Mouse (Mus musculus) cerebellum, adult 9-11 months (tissue): ENCODE results near the gene Myf6.

ENCODE experiments used
- DNase-seq: peaks from one replicate; pipeline ENCODE4 v3.0.0; 2022

The Myf6 gene

DNA sequence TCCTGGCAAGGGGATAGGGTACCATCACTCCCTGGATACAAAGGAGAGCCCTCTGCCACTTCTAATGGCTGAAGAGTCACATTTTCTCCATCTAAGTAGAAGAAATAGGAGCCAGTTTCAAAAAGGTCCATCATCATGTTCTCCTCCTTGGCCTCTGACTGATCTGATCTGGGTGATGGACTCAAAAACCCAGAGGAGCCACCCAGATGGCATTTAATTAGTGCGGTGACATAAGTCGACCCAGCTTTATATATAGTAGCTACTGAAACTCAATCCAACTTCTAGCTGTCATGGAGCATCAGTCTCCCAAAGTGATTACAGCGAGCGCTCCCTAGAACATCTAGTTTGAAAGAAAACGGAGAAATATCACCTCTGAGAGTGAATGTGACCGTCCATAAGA, at the start of gene Myf6:
Myf6 (minus strand) TSS at position 170 of the 400 bp plus-strand sequence.
- no peak for DNase-seq

DNA sequence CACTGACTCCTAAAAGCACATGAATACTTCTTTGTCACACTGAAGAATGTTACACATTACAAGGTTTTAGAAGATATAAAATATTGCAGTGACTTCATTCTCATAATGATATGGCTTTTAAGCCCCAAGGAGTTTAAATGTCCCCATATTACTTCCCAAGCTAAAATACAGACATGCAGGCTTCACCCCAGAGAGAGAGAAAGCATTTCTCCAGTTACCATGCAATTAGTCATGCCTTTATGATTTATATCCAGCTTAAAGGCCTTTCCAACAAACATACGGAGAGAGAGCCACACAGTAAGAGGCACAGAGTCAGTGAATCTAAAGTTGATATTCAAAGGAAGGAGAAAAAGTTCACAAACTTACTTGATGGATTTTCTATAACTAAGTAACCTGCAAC, 48.5 kb upstream of the Myf6 start:
- DNase-seq: no peak

DNA sequence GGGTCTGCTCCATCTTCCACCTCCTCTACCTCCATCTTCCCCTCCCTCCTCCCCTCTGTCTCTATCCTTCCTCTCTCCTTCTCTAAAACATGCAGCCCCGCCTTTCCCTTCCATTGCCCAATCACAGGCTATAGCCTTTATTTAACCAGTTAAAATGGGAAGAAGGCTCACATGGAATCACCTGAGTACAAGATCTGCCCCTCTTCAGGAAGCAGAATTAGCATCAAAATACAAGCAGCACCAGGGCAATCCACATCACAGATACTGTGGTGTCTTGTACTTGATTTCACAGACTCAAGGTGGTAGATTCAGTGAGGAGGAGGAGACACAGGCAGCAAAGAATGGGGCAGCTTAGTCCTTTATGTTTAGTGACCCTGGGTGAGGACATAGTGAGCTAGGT, 34.2 kb upstream of the Myf6 start:
- no peak for DNase-seq

DNA sequence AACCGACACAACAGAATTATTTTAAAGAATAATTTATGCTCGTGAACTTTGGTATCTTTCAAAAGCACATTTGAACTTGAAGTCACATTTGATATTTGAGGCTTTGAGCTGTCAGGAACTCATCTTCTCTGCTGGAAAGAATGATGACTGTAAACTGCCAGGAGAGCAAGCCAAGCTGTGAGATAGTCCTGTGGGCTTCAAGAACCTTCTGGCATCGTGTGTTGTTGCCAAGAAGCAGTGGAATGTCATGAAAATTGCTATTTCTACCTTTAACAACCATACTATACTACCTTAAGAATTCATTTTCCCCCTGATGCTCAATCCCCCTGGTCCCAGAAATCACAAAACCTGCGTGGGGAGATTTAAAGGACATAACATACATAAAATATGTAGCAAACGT, 24.7 kb upstream of the Myf6 start:
- no peak for DNase-seq

DNA sequence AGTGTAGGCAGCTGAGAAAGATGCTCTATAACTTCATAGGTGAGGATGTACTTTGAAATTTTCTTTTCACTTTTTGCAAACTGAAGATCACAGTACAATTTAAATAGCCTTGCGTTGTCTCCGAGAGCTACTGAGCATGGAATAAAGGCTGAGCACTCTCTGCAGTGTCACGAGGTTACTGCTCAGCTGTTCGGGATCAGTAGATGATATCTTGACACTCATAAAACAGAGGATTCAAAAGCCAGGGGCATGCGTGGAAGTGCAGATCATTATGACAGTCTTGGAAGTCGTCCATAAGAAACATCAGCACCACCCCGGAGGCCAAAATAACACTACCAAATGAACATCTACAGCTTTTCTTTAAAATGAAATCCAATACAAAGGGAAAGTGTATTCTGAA, 22.1 kb upstream of the Myf6 start:
- DNase-seq: no peak

DNA sequence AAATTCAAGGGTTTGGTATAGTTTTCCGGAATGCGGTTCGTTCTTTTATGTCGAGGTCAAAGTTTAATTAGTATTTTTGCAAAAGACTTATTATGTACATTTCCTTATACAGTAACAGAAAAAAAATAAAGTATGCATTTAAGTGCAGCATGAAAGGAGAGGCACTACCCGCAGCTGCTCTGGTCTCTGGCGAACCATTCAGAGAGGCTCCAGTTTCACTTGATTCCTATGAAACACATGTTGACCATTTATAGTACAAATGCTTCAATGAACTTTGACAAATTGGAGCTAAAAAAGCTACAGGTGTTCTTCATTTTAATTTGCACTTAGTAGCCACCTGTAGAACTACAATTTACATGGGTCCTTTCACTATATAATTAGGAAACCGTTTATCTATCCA, 20.2 kb upstream of the Myf6 start:
- no peak for DNase-seq

DNA sequence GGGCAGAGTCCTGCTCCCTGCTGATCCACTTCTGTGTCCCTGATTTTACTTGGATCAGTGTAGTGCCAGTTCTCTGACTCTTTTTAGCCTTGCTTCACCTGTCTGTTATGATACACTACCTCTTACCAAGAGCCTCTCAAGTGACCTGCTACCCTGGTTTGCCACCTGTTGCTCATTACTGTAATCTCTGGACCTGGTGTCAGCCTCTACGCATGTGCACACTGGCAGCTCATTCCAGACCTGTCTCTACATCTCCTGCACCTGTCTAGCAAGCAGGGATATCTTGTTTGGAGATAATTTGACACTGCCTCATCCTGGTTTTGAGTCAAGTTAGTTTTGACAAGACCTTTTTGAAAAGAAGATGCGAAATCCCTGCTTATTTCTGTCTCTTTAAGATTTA, 11.9 kb upstream of the Myf6 start:
- DNase-seq: no peak

DNA sequence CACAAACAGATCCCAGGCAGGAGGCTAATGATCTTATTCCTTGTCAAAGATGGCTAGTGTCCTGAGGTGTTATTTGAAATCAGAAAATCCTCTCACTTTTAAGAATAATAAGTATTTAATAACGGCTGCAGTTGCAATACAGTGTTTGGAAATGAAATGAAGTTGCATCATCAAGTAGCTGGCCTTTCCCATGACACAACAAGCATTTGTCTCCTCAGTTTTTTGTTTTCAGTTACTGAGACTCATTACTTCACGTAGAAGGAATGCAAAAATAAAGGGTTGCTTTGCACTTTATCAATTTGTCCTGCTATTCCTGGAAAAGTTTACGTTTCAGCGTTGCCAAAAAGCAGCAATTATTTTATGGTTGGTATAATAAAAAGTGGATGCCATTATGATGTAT, 8.9 kb upstream of the Myf6 start:
- no peak for DNase-seq

DNA sequence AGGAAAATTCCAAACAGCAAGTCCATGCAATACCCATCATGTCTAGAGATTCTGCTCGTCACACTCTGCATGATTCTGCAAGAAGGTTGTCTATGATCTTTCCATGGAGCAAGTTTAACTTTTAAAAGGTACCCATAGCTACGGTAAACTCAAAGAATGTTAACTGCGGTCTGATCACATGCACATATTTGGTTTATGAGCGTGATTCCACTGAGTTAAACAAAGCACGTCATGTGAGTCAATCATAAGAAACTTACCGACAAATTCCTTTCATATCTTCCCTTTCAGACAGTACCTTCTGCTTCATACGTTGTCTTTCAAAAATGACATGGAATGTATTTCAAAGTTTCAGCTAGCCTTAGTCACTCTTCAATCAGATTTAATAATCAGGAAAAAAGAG, 7.7 kb upstream of the Myf6 start:
- DNase-seq: no peak

DNA sequence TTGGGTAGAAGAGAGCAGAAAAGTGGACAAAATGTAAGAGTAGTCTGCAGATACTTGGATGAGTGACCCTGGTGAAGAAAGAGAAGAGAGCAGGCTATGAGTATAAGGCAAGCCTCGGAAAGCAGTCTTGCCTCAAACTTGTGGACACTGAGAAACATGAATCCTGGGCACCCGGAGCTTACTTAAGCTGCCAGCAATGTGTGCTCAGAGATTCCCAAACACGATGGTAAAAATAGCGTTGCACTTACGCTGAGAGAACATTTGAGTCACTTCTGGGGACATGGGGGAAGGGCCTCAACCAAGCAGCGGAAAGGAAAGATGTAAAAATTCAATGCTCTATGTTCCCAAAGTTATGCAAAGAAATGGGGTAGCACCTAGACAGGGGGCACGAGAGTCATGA, 5.1 kb upstream of the Myf6 start:
- no peak for DNase-seq

DNA sequence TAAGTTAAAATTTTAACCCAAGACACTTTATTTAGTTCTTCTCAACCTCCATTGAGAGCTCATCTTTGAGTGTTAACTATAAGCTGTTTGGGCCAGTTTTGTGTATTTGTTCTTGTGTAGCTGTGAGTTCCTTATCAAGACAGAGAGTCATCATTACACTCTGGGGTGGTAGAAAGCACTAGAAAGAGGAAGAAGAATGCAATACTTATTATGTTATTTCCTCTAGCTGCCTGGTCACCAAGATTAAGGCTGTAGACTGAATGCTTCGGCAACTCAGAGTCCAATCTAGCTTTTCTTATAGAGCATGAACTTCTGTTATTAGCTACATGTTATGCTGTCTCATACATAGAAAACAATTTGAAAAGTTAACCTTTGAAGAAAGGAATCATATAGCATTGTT, 1.9 kb upstream of the Myf6 start:
- DNase-seq: no peak

DNA sequence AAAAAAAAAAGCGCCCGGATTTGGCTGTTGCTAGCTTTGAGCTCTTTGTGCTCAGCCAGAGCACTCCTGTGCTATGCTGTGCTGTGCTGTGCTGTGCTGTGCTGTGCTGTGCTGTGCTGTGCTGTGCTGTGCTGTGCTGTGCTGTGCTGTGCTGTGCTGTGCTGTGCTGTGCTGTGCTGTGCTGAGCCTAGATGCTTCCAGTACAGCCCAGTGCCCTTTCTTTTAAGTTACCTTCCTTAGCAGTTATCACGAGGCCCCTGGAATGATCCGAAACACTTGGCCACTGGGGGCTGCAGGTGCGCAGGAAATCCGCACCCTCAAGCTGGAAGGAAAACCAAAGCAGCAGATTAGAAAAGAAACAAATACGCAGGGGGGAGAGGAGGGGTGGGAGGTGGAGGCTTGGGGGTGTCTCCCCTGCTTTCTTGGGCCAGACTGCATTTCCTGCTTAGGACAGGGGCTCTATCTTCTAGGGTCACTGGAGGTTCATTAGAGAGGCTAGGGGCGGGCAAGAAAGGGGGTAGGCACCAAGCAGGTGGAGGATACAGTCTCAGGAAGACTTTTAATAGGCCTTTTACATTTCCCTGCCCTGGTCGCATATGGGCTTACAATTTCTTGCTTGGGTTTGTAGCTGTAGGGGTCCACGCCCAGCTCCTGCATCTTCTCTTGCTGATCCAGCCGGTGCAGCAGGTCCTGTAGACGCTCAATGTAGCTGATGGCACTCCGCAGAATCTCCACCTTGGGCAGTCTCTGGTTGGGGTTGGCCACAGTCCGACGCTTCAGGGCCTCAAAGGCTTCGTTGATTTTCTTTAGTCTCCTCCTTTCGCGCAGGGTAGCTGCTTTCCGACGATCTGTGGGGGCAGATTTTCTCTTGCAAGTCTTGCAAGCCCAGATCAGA, 710 bp downstream of the Myf6 start:
- no peak for DNase-seq

DNA sequence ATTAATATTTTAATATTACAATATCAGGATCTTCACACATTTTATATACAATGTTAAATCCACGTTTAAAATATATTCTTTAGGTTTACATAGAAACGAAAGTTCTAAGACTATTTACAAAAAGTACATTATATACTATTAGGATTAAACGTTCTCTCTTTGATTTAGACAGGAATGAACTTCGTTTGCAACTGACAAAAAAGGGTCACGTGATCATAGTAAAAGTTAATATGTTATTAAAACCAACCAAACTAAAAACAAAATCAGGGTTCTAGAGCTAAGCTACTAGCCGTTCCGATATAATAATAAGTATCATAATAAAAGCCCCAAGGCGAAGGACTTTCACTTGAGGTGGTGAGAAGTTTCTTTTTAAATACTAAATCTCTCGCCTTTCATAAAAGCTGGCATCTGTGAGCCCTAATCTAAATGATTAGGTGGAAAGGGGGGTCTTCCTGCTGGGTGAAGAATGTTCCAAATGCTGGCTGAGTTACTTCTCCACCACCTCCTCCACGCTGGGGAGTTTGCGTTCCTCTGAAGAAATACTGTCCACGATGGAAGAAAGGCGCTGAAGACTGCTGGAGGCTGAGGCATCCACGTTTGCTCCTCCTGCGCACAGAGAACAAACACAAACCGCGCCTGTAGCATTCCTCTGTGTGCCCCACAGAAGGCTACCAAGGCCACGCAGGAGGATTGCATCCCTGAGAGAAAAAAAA, 1.5 kb downstream of the Myf6 start:
- no peak for DNase-seq

DNA sequence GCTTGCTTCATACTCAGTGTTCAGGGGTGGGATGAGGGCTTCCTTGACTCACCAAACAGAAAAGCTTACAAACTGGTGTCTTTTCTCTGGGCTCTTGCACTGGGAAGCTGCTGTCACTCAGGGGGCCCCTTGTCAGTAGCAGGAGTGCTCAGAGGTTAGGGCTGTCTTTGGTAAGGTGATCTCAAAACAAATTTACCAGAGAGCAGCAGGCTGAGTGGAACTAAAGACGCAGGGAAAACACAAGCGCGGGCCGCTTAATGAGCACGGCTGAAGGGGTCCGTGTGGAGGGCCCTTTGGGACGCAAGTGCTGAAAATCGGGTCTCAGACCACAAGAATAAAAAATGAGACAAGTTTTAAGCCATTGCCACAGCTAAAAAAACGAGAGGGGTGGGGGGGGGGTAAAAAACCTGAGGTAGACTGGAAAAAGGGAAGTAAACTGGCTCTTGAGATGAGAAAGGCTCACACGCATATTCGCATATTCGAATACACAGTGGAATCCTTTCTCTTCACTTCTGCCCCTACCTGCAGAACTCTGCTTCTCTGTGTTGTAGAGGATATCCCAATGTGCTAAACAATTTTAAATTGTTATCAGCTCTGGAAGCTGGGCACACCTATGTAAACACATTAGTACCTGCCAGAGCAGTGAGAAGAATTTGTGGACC, 5.8 kb downstream of the Myf6 start:
- DNase-seq: no peak

DNA sequence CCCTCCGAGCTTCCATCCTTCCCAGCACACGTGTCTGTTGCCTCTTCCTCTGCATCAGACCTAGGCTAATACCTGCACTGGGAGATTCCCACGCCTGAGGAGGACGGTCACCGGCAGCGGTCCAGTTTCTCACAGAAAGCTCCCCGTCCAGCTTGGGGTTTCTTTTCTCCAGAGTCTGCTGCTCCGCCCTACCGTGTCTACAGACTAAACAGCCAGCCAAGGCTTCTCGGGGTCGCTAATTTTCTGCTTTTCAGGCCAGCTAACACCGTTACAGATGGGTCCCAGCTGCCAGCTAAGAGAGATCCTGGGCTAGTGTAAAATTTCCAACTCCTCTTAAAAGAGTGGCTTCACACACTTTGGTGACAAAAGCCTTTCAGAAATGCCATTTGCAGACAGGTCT, 7.8 kb downstream of the Myf6 start:
- DNase-seq: no peak

DNA sequence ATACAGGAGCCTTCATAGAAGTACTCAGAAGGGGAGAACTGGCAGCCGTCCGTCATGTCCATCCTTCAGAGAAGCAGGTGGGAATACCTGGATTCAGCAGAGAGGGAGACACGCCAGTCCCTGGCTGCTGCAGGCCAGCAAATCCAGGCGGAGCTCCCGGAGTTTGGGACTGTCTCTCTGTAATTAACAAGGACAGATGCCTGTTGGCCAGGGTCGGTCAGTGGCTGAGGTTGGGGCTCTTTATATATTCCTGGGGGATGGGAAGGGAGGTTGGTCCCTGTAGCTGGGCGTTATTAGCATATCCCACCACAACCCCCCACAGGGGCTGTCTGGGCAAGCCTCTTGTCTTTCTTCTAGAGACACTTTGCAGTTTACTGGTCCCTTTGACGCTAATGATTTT, 8.7 kb downstream of the Myf6 start, which contains the start of gene Myf5:
Myf5 (minus strand) TSS at position 265 of the 400 bp plus-strand sequence.
- DNase-seq: no peak

DNA sequence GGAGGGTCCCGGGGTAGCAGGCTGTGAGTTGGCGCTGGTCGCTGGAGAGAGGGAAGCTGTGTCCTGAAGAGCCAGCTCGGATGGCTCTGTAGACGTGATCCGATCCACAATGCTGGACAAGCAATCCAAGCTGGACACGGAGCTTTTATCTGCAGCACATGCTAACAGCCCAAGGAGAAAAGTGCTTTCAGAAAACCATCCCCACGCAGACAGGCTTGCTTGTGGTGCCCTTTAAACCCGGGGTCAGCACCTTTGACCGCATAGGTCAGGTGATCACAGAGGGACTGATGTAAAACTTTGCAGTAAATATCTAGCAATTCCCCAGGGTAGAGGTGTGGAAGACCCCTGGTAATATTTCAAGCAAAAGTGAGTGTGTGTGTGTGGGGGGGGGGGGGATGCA, 10.5 kb downstream of the Myf6 start:
- no peak for DNase-seq

DNA sequence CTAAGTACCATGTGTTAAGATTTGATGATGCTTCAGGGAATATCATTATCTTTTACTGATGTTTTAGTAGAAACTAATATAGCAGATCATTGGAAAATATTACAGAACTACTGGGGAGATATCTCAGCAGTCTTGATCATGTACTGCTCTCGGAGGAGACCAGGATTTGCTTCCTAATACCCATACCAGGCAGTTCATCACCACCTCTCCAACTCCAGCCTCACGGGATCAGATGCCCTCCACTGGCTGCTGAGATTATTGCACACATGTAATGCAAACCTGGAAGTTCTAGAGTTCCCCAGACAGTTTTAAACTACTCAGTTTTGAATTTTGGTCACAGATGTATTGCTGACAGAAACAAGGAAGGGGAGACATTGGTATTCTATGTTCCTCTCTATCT, 21.0 kb downstream of the Myf6 start:
- no peak for DNase-seq

DNA sequence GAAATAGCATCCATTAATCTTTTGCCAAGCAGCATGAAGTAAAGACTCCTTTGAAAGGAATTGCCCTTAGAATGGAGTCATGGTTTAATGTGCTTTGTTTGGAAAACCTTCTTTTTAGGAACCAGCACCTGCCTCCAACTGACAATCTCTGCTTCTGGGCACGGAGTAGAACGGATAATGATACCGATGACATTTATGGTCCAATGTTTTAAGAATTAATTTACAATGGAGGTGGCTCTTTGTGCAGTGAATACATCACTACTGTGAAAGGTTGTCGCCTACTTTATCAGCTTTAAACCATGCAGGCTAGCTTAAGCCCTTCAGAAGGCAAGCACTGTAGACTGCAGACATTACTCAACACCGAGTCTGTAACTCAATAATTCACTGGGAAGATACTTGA, 22.8 kb downstream of the Myf6 start:
- DNase-seq: no peak

DNA sequence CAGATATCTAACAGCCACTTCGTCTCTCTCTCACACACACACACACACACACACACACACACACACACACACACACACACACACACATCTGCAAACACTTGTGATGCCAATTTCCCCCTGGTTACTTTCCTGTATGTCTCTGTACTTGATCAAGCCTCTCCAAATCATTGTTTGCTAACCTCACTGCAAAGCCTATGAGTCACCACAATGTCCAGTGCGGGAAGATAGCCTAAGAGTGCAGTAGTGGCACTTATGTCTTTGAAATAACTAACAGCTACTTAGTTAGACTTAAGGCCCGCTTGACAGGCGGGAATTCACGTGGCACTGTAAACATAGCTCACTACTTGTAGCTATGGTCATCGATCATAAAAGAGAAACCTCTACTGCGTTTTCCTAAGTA, 26.7 kb downstream of the Myf6 start:
- no peak for DNase-seq

DNA sequence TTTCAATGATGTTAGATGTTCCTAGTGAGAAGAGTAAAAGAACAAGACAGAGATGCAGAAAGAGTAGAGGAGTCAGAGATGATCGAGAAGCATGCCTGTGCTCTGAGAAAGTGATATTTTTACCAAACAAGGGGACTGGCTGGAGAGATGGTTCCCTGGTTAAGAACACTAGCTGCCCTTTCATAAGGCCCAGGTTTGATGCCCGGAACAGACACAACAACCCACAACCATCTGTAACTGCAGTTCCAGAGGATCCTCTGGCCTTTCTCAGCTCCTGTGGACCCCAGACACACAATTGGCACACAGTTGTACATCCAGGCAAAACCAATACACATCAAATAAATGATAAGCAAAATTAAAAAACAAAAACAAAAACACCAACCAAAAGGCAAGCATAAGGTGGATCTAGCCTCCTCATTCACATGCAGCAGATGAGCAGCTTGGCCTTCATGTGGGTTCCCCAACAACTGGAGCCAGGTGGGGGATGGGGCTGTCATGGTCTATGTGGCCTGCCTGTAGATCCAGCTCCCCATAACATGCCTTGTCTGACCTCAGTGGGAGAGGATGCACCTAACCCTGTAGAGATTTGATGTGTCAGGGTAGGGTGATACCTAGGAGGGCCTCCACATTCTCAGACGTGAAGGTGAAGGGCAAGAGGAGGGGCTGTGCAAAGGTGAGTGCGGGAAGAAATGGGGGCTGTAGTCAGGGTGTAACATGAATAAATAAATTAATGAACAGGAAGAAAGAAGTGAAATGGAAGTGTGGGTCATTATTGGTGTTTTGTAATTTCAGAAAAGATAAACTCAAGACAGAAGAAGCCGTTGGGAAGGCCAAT, 44.8 kb downstream of the Myf6 start:
- DNase-seq: no peak
